Mouse (Mus musculus) midbrain, postnatal 0 days (tissue): ENCODE measurements around the gene Trappc12. TPM values are rescaled to one million over a fixed set of nuclear protein-coding genes. Genes with fewer than 3 reads are reported as not detected.

Experiments used
- ATAC-seq: fragments of 200-750 bp; cut with Nextera tagmentation; 2 replicates; pipeline ENCODE4 v1.8.0; 2017; ENCODE audit warnings: moderate number of reproducible peaks, mild to moderate bottlenecking, moderate TSS enrichment, moderate library complexity; ENCODE audit not compliant: low FRiP score
- DNase-seq: peaks from one replicate; pipeline ENCODE4 v3.0.0-alpha.2; 2015; ENCODE audit warnings: low spot score
- H3K27ac ChIP-seq: fragments of 300-500 bp; sonication (generic); 2 replicates; pipeline ENCODE4 v1.5.1; 2014; ENCODE audit warnings: low read depth, mild to moderate bottlenecking, low read length, mixed read lengths
- H3K27me3 ChIP-seq: fragments of 300-500 bp; sonication (generic); 2 replicates; pipeline ENCODE4 v1.6.1; 2014; ENCODE audit warnings: low read length, control low read depth, mixed read lengths; ENCODE audit not compliant: insufficient read depth
- H3K36me3 ChIP-seq: fragments of 300-500 bp; sonication (generic); 2 replicates; pipeline ENCODE4 v1.6.1; 2014; ENCODE audit warnings: low read length, control low read depth, mixed read lengths; ENCODE audit not compliant: insufficient read depth
- H3K4me1 ChIP-seq: fragments of 300-500 bp; sonication (generic); 2 replicates; pipeline ENCODE4 v1.6.1; 2014; ENCODE audit warnings: mild to moderate bottlenecking, control low read depth, antibody characterized with exemption, low read length, mixed read lengths; ENCODE audit not compliant: insufficient read depth
- H3K4me2 ChIP-seq: fragments of 300-500 bp; sonication (generic); 2 replicates; pipeline ENCODE4 v1.6.1; 2014; ENCODE audit warnings: low read depth, mild to moderate bottlenecking, low read length, mixed read lengths; ENCODE audit not compliant: poor library complexity, severe bottlenecking
- H3K4me3 ChIP-seq: fragments of 300-500 bp; sonication (generic); 2 replicates; pipeline ENCODE4 v1.5.1; 2014; ENCODE audit warnings: low read depth, mild to moderate bottlenecking, low read length, moderate library complexity
- H3K9ac ChIP-seq: fragments of 300-500 bp; sonication (generic); replicated peaks from 2 replicates; pipeline ENCODE4 v1.6.1; 2014; ENCODE audit warnings: mild to moderate bottlenecking, low read length, moderate library complexity, mixed read lengths; ENCODE audit not compliant: poor library complexity, severe bottlenecking
- H3K9me3 ChIP-seq: fragments of 300-500 bp; sonication (generic); 2 replicates; pipeline ENCODE4 v1.6.1; 2016; ENCODE audit warnings: low read length, control low read depth
- CTCF ChIP-seq: IDR thresholded peaks from 2 replicates; pipeline ENCODE4 v1.5.1; 2016; ENCODE audit warnings: antibody characterized with exemption, mild to moderate bottlenecking
- WGBS: fragments of 180-500 bp; shearing (Covaris S2); extraction: QIAGEN DNeasy Blood & Tissue Kit; methylation state at CpG from one replicate; pipeline ENCODE4 v1.1.7; 2014; 5-methylcytosine and 5-hydroxymethylcytosine counted together
- polyA plus RNA-seq: library from polyadenylated mRNA; unstranded; fragments of >200 nt; fragmentation: Nextera tagmentation; extraction: Ambion mirVana; gene quantifications from 2 replicates; pipeline ENCODE4 v1.2.1, GENCODE M21; 2015
- total RNA-seq: library from RNA; depleted of rRNA; stranded (reverse); fragments of >200 nt; gene quantifications from 2 replicates; pipeline ENCODE4 v1.2.3, GENCODE M21; 2014

Trappc12 gene
- total and polyA plus RNA-seq, 2 experiments from 2014 or later, result 37.9 to 53.2 TPM

GRCm38 (mm10) chr12:28693738-28694137, 56.5 kb downstream of the Trappc12 start:
- no peak overlapping the region for H3K4me2 ChIP-seq
- H3K4me1 ChIP-seq, result no peaks in the 10 kb centered on the region
- H3K4me3 ChIP-seq, result no peak overlapping the region
- no peak overlapping the region for H3K27ac ChIP-seq
- H3K27me3 ChIP-seq, result no peaks in the 10 kb centered on the region
- TF ChIP-seq CTCF, result no peak
- WGBS, result 88% methylated on average over 3 of the region's 3 CpGs
- H3K9ac ChIP-seq, result no peak overlapping the region
- DNase-seq (no peak), ATAC-seq (no peak)
- H3K9me3 ChIP-seq, result no peaks in the 10 kb centered on the region
- H3K36me3 ChIP-seq, result peaks cover 39% of the 10 kb centered on the region

GRCm38 (mm10) chr12:28690730-28691129, 59.5 kb downstream of the Trappc12 start:
- no peak for ATAC-seq
- no peak for TF ChIP-seq CTCF

GRCm38 (mm10) chr12:28688996-28689395, 61.3 kb downstream of the Trappc12 start:
- DNase-seq, result no peak
- TF ChIP-seq CTCF, result no peak
- Histone ChIP-seq H3K27ac (no peak overlapping the region), H3K9ac (no peak overlapping the region), H3K36me3 (peaks cover 25% of the 10 kb centered on the region), H3K4me1 (no peaks in the 10 kb centered on the region), H3K9me3 (no peaks in the 10 kb centered on the region), H3K27me3 (no peaks in the 10 kb centered on the region), H3K4me2 (no peak overlapping the region), H3K4me3 (no peak overlapping the region)
- 83% methylated on average over 6 of the region's 6 CpGs for WGBS
- no peak for ATAC-seq

More at GRCm38 (mm10) chr12:28690730-28691129, 59.5 kb downstream of the Trappc12 start:
- 89% methylated on average over 7 of the region's 7 CpGs for WGBS
- Histone ChIP-seq H3K4me1 (no peaks in the 10 kb centered on the region), H3K9me3 (no peaks in the 10 kb centered on the region), H3K4me2 (no peak overlapping the region), H3K36me3 (peaks cover 31% of the 10 kb centered on the region), H3K27ac (no peak overlapping the region), H3K9ac (no peak overlapping the region), H3K4me3 (no peak overlapping the region), H3K27me3 (no peaks in the 10 kb centered on the region)
- no peak for DNase-seq

GRCm38 (mm10) chr12:28686199-28686879, 63.9 kb downstream of the Trappc12 start:
- Histone ChIP-seq H3K9ac (no peak overlapping the region), H3K4me1 (no peaks in the 10 kb centered on the region), H3K27me3 (no peaks in the 10 kb centered on the region), H3K36me3 (peaks cover 13% of the 10 kb centered on the region), H3K4me3 (no peak overlapping the region), H3K4me2 (no peak overlapping the region), H3K9me3 (no peaks in the 10 kb centered on the region), H3K27ac (no peak overlapping the region)
- ATAC-seq (no peak), DNase-seq (no peak)
- TF ChIP-seq CTCF, result no peak
- 56% methylated on average over 8 of the region's 8 CpGs for WGBS

GRCm38 (mm10) chr12:28685771-28686170, 64.5 kb downstream of the Trappc12 start:
- H3K9ac ChIP-seq, result no peak overlapping the region

GRCm38 (mm10) chr12:28684674-28685073, 65.6 kb downstream of the Trappc12 start:
- Histone ChIP-seq H3K4me3 (no peak overlapping the region), H3K4me2 (no peak overlapping the region), H3K27ac (no peak overlapping the region), H3K36me3 (no peaks in the 10 kb centered on the region), H3K4me1 (no peaks in the 10 kb centered on the region), H3K9me3 (no peaks in the 10 kb centered on the region), H3K9ac (no peak overlapping the region), H3K27me3 (no peaks in the 10 kb centered on the region)
- WGBS, result 88% methylated on average over 1 of the region's 1 CpGs
- ATAC-seq (no peak), DNase-seq (no peak)
- no peak for TF ChIP-seq CTCF

More at GRCm38 (mm10) chr12:28685771-28686170, 64.5 kb downstream of the Trappc12 start:
- Histone ChIP-seq H3K4me2 (no peak overlapping the region), H3K9me3 (no peaks in the 10 kb centered on the region), H3K4me1 (no peaks in the 10 kb centered on the region), H3K4me3 (no peak overlapping the region), H3K36me3 (peaks cover 8% of the 10 kb centered on the region; the same call in 1 of the 2 replicates), H3K27ac (no peak overlapping the region), H3K27me3 (no peaks in the 10 kb centered on the region)
- ATAC-seq (no peak), DNase-seq (no peak)
- WGBS, result 63% methylated on average over 3 of the region's 3 CpGs
- TF ChIP-seq CTCF, result no peak
